Mouse (Mus musculus) WW6 (cell line): ENCODE measurements around the gene Fam205a3.
"Not testable (repeated sequence)": the region's sequence is repeated elsewhere in the genome, so short reads cannot be mapped to it uniquely, and the experiment has no call there.

Source experiments
- DNase-seq: peaks from one replicate; pipeline ENCODE4 v3.0.0-alpha.2; 2013; ENCODE audit warnings: low read depth, low spot score

Gene Fam205a3

GRCm38 (mm10) chr4:42318034-42318433 is at the start of gene Fam205a3:
TSS of gene Fam205a3 (plus strand) at chr4:42318334.
- not testable (repeated sequence) for DNase-seq

DNA sequence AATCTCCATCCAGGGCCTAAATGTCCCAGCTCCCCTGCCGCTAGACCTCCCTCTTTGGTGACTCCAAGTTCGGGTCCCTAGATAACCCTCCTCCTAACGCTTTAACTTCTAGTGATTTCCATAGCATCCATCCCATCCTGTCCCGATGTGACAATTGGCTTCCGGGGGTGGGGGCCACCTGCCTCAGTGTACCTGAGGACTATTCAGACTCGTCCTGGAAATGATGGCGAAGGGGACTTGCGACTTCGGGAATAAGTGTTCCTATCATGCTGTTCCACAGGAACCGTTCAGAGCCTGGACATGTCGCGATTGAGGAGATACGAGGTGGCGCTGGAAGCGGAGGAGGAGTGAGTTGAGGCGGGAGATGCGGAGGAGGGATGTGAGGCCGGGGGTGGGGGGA is 24.2 kb upstream of the Fam205a3 start, which contains the start of gene Gm21953:
TSS of gene Gm21953 (plus strand) at position 301 of the 400 bp plus-strand sequence.
- DNase-seq, result not testable (repeated sequence)
